Mouse (Mus musculus): ENCODE results near the gene Uso1.
"Not testable (repeated sequence)": the region's sequence is repeated elsewhere in the genome, so short reads cannot be mapped to it uniquely, and the experiment has no call there.

The Uso1 gene

DNA sequence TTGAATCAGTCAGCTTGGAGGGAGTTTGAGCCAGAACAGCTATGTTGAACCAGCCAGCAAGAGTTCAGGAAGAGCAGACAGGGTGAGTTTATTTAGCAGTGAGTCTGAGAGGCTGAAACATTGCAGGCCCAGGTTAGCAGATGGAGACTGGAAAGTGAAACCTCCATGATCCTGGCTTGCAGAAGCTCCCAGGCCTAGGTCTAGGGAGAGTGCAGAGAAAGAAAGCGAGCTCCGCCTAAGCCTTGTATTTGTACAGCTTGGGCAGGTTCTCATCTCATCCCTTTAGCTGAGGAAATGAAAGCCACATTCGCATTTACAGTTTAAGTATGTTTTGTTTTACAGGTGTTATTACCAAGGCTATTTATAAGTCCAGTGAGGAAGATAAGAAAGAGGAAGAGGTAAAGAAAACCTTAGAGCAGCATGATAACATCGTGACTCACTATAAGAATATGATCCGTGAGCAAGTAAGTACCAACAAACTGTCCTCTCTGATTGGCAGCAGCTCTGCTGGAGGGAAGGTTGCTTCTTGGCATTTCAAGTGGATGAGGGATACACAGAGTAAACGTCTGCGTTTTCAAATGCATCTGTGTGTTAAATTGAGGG, 51.2 kb downstream of the Uso1 start:
- in situ Hi-C loops (cut with MboI, MseI): no loop called here

DNA sequence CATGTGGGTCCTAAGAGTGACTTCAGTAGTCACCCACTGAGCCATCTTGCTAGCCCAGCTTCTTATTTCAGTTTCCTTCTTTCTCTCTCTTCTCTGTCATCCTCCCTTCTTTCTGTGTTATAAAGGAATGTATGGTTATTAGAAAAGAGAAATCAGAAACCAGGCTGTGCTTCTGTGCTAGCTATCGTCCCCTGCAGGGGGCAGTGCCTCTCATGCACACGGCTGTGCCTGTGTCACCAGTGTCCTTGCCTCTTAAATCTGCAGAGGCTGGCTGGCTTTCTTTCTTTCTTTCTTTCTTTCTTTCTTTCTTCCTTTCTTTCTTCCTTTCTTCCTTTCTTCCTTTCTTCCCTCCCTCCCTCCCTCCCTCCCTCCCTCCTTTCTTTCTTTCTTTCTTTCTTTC, 58.0 kb downstream of the Uso1 start:
- in situ Hi-C loops (cut with MboI, MseI): not testable (repeated sequence)

DNA sequence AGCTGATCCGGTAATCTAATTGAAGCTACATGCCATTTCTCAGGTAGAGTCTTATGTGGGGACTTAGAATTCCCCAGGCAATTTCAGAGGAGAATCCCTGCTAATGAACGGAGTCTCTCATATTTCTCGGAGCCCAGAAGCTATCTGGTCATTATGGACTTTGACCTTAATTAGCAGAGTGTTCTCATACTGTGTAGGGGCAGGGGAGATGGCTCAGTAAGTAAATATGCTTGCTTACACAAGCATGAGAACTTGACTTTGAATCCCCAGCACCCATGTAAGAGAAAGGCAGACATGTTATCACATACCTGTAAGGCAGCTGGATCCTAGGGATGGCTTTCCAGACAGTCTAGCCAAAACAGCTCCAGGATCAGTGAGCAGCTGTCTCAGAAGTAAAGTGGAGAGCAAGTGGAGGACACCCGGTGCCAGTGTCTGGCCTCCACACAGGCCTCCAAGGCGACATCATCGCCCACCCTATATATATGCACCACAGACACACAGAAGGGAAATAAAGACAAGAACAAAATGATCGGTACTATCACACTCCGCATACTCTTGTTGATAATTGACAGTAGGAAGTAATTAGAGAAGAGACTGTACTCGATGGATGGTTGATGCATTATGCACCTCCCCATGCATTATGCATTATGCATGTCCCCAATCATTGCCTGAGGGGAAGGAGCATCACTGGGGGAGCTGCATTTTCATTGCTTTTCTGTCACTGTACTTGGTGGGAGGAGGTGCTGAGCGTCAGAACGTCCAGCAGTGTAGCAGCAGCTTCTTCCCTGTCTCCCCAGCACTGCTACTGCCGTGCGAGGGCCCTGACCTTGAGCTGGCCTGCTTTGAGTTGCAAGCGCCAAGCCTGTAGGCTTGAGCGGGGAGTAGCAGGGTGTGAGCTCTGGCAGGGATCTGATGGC, 59.4 kb downstream of the Uso1 start:
- in situ Hi-C loops (cut with MboI, MseI): no loop called here

DNA sequence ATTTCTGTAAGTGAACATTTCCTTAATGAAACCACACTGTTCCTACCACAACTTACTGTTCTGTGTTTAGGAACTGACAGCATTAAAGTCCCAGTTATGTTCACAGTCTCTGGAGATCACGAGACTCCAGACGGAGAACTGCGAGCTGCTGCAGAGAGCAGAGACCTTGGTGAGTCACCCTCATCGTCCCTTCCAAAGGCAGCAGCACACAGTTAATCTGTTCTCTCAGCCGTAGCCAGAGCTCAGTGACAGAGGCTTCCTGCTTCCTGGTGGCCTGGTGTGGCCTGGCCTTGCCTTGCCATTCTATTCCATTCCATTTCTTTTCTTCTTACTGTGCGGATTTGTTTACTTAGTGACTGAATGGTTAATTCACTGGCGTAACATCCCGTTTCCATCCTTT, 60.5 kb downstream of the Uso1 start:
- in situ Hi-C loops (cut with MboI, MseI): no loop called here

DNA sequence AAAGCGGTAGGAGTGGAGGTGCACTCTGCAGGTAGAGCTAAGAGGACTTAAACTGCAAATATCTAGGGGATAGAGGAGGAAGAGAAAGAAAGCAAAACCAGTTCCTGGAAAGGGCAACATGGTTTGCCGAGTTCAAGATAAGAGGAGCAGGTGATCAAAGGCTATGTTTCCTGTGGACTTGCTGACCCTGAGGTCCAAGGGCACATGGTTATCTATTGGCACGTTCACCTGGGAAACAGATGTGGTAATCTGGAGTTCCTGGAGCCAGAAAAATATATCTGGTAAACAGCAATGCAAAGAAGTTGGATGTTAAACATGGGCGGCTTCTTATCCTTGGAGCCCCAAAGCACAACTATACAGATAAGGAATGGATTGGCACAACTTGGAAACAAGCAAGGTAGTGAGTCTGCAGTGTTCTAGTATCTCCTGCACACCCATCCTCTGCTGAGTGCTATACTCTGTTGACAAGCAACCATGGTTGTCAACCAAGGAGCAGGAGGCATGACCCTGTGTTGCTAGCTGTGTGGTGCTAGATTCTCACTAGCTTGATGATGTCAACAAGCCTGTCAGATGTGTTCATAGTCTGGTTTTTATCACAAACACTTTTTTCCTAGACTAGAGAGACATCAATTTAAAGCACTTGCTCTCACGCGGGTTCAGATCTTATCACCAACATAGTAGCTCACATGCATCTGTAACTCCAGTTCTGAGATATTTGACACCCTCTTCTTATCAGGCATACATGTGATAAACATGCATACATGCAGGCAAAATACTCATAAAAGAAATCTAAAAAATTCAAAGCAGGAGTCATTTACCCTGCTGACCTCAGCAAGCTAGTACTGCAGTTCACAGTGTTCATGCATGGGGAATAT, 66.7 kb downstream of the Uso1 start:
- in situ Hi-C loops (cut with MboI, MseI): no loop called here

DNA sequence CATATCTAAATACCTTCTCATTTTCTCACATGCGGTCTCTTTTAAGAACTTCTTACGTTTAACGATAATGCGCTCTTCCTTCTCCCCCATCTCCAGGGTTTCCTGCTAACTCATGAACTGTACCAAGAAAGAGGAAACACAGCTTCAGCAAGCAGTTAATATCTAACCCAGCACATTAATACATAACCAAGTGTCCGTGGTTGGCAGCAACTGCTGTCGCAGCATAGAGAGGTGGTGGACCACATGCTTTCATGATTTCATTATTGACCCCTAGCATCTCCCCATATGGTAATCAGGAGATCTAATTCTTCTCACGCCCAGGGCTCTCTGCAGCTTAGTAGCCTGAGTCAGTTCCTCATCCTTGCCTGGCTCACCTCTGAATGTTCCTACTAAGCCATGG, 67.4 kb downstream of the Uso1 start:
- in situ Hi-C loops (cut with MboI, MseI): no loop called here

DNA sequence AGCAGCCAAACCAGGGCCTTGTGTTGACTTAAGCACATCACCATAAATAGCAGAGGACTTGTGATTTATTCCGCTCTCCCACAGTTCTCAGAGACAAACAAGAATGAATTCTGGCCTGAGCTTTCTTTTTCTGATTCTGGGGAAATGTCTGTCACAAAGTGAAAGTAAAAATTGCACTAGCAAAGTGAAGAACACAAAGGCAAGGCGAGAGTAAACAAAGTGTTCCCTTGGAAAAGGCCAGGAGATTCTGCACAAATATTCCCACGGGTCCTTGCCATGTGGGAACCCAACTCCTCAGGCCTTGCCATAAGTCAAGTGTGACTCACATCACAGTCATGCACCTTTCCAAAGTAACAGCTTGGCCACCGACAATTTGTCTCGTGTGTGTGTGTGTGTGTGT, 68.0 kb downstream of the Uso1 start:
- in situ Hi-C loops (cut with MboI, MseI): no loop called here

DNA sequence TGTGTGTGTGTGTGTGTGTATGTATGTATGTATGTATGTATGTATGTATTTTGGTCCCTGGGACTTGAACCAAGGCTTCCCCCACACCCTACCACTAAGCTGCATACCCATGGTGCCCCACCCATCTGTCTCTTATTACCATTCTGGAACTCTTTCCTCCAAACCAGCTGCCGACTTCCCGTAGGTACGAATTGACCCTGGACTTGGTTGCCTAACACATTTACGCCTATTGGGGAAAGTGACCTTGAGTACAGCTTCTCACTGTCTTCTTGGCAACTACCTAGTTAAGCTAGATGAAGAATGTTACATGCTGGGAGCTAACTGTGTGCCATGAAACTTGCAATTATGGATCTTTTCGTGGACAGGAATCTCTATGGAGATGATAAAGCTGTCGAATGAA, 68.4 kb downstream of the Uso1 start:
- in situ Hi-C loops (cut with MboI, MseI): no loop called here

DNA sequence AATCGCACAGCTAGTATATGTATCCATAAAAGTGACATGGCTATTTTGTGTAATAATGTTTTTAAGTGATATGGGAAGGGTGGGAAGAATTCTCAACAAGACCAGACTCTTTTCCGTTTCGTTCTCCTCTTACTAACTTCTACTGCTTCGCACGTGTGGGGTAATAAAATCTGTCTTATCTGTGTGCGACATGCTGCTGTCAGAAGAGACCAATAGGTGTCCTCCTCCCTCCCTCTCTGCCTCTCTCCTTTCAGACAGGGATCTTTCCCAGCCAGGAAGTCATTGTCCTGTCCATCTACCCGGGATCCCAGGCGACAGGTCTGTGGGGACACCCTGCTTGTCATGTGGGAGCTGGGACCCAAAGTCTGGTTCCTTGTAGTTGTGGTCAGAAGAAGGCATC, 72.5 kb downstream of the Uso1 start:
- in situ Hi-C loops (cut with MboI, MseI): no loop called here

DNA sequence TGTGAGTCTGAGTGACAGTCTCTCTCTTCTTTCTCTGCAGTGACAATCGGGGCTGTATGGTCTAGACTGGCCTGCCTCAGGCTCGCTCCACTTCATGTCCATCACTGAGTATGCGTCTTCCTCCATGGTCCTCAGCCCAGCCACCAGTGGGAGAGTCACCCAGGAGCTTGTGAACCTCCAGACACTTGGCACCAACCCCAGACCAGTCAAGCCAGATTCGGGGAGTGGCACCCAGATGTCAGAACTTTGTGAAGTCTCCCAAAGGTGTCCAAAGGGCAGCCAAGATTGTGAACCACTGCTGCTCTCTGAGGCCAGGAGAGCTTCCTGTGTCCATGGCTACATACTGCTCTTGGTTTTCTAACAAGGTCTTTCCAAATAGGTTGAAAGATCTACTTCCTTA, 74.5 kb downstream of the Uso1 start:
- in situ Hi-C loops (cut with MboI, MseI): no loop called here

DNA sequence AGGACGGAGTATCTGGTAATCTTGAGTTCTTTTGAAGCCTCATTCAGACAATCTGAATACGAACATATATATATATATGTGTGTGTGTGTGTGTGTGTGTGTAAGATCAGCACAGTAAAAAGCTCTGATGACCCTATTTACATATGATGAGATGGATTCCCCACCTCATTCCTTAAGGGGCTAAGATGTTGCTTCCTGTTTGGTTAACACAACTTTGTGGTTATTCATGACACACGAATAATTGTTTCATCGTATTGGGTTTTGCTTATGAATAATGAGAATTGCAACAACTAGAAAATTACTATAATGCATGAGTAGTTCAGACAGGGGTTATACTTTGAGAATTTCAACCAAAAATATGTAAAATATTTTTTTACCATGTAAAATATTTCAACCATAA, 77.6 kb downstream of the Uso1 start, which contains the start of gene U90926:
Gene U90926, minus strand, starts transcription at position 101 of the 400 bp plus-strand sequence.
- in situ Hi-C loops (cut with MboI, MseI): no loop called here

DNA sequence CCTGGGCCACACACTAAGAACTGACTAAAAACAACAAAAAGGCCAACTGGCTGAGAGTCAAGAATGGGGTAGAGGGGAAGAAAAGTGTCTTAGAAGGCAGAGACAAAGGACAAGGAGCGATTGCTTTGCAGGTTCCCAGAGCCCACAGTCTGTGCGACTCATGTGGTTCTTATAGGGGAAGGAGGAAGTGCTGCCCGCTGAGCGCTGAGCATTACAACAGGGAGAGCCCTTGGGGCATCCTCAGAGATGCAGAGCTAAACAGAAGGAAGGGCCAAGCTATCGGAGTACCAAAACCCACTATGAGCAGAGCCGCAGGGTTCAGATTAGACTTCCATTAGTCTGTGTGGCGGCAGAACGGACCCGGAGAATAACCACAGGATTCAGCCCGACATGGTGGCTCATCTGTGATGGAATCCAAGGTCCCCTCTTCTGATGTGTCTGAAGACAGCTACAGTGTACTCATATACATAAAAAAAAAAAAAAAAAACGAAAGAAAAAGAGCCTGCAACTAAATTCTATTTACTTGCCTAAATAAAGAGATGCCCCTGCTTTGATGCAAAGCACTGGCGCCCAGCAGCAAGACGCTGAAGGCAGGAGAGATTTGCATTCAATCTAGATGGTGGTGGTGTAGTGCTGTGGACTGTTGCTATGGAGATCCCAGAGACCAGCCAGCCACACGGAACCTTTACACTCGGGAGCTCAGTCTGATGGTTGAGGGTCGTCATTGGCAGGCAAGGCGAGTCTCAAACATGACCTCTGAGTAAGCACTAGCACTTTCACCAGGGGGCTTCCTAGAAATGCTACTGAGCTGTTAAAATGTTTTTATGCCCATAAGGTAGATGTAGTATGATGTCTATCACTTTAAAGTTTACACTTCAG, 81.4 kb downstream of the Uso1 start:
- in situ Hi-C loops (cut with MboI, MseI): no loop called here

DNA sequence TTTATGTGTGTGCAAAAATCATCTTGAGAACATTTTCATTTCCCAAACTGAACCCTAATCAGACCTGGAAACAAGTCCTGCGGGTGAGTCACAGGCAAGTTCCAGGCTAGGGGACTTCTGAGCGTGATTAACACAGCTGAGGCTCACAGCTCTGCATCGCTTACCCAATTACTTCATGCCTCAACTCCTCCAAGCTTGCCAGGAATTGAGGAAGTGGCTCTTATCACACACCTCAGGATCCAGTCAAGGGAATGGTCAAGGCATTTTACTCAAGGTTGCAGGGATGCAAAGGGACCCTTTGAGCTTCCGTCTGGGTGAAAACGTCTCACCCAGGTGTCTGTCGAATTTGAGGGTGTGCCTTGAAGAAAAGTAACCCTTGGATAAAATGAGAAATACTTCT, 82.1 kb downstream of the Uso1 start:
- in situ Hi-C loops (cut with MboI, MseI): no loop called here

DNA sequence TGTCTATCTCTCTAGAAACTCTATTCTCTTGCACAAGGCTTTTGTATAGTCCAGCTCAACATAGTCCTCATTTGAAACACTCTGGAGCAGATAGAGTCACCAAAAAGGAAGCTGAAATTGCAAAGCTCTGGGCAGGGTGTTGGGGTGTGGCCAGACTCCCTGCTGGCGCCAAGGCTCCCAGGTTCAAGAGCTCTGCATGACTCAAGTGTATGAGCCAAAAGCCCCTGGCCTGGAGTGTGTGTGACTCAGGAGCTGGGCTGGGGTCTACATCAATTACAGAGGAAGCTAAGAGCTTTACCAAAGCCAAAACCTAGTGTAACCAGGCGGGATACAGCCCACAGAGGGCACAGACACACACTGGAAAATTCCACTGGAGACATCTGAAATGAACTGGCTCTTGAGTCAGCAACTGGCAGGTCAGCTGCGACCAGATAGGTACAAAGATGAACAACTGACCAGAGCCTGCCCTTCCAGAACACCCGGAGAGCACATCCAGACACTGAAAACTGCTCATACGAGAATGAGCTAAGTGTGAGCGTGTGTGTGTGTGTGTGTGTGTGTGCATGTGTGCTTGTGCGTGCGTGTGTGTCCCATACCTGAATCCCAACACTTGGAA, 82.7 kb downstream of the Uso1 start:
- in situ Hi-C loops (cut with MboI, MseI): no loop called here

DNA sequence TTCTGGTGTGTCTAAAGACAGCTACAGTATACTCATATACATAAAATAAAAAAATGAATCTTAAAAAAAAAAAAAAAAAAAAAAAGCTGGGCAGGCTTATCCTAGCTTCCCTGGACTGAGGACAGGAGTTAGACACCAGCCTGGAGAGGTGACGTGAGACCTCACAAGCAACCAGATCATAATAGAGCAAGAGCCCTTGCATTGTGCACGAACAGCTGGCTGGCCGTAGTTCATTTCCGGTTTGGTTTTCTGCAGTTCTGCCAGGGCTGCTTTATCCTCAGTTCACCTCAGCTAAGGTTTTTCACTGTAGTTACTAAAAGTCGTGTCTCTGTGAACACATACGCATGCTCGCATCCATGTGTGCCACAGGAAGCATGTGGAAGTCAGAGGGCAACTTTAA, 90.0 kb downstream of the Uso1 start:
- in situ Hi-C loops (cut with MboI, MseI): no loop called here

DNA sequence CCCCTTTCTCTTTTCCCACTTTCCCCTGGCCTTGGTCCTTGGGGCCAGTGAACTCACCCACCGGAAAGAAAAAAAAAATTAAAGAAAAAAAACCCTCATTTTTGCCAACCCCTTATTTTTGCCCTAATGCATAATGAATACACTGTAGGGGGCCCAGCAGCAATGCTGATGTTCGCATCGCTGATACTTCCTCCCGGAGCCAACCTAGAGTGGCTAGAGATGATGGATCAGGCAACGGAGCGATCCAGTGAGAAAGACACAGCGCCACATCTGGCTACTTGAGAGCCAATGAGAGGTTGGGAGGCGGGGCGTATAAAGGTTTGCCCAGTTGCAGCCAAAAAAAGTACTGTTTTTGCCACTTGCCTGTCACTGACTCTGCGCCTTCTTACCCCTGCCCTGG, 91.0 kb downstream of the Uso1 start:
- in situ Hi-C loops (cut with MboI, MseI): no loop called here

DNA sequence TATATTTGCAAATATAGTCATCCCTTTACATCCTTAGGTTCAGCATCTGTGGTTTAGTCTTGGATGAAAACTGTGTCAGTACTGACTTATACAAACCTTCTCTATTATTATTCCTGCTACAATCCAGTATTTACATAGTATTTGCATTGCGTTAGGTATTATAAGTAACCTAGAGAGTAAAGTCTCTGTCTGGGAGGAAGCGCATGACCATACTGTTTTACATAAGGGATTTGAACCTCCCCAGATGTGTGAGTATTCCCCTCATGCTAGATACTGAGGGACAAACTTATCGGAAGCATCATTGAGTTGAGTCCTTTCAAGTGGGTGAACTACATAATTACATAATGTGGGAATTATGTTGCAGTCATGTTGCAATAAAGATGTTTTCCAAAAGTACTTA, 91.8 kb downstream of the Uso1 start:
- in situ Hi-C loops (cut with MboI, MseI): no loop called here

DNA sequence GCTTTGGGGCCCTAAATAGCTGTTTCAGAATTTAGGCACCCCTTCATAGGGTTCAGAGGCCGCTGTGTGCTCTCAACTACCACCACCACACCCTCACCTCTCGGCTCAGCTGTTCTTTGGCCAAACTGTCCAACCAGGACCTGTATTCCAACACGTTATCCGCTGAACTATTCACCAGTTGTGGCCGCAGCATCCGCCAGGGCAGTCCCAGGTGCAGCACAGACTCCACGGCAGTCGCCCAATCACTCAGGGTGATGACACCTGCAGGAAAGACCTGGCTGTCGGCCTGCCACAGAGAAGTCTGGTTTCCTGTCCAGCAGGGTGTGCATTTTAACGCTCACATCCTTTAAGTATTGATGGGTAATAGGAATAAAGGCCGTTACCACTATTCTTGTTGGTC, 92.6 kb downstream of the Uso1 start:
- in situ Hi-C loops (cut with MboI, MseI): no loop called here

DNA sequence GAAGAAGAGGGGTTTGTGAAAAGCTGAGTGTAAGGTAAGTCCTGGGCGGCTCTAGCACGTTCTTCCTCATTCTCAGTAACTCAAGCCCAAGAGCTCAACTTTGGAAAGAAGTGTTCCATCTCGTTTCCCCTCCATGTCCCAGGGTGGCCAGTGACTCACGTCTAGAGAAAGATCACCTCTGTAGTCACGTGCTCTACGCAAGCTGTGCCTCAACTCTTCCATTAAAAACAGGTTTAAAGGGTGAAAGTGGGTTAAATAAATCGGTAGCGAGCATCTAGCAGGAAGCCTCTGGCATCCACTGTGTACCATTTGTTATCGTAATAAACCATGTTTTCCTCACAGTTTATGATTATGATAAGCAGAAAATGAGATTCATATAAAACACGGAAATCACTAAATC, 94.1 kb downstream of the Uso1 start:
- in situ Hi-C loops (cut with MboI, MseI): no loop called here

DNA sequence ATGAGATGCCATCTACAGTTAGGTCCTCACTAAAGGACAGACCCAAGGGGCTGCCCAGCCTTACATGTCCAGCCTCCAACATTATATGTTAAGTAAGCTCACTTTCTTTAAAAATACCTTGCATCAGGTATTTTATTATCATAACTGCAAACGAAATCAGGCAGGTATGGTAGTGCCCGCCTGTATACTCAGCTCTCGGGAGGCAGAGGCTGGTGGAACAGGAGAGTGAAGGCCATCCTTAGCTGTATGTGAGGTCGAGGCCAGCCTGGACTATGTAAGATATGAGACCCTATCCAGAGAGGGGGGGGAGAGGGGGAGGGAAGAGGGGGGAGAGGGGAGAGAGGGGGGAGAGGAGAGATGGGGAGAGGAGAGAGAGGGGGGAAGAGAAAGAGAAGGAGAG, 95.6 kb downstream of the Uso1 start:
- in situ Hi-C loops (cut with MboI, MseI): no loop called here
